Mouse (Mus musculus) ES-E14 (cell line): ENCODE measurements around the gene Cux1.

Source experiments
- CHD2 ChIP-seq: IDR thresholded peaks from 2 replicates; pipeline ENCODE4 v1.6.1; 2014; ENCODE audit warnings: mild to moderate bottlenecking, low read depth, low read length, inconsistent platforms
- ZNF384 ChIP-seq: IDR thresholded peaks from 2 replicates; pipeline ENCODE4 v1.6.1; 2012; ENCODE audit warnings: low read depth, low read length, inconsistent platforms

DNA sequence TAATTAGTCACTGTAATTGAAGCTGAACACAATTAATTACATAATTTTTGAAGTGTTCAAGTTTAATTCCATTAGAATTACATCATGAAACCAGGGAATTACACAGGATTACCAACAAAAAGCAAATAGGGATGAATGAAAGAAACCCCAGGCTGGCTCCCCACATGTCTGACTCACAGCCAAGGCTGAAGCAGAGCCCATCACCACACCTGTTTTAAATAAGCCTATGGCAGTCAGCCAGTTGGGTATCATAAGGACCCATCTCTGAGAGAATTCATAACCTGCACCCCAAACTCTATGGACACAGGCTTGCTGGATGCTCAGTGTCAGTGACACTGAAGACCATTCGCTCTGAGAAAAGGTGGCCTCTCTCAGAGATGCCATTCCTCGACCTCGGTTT is 15.2 kb downstream of the Cux1 start:
- TF ChIP-seq ZNF384: no peak
- TF ChIP-seq CHD2: no peak
